Mouse (Mus musculus) heart, postnatal 36 days (tissue): ENCODE measurements around the gene Pdzd2. TPM values are rescaled to one million over a fixed set of nuclear protein-coding genes. Genes with fewer than 3 reads are reported as not detected.

Experiments
- DNase-seq, 2 experiments: peaks; one replicate each; pipeline ENCODE4 v3.0.0; 2021 to 2022
- intact Hi-C: fragments of 180-260 bp; cut with DNase I; formaldehyde crosslinking; loops from one replicate; pipeline ENCODE4 v1.15.1; 2025
- total RNA-seq, 2 experiments: library from RNA; stranded (reverse); gene quantifications; 2 replicates each; pipeline ENCODE4 v1.2.3; 2021

Pdzd2 gene
- total RNA-seq, 2 experiments from 2014 or later = 86.3 to 104 TPM

- peak; percentile 18 to 25 for DNase-seq
Observed at GRCm38 (mm10) chr15:12548696-12549095, 191.0 kb downstream of the Pdzd2 start.

DNA sequence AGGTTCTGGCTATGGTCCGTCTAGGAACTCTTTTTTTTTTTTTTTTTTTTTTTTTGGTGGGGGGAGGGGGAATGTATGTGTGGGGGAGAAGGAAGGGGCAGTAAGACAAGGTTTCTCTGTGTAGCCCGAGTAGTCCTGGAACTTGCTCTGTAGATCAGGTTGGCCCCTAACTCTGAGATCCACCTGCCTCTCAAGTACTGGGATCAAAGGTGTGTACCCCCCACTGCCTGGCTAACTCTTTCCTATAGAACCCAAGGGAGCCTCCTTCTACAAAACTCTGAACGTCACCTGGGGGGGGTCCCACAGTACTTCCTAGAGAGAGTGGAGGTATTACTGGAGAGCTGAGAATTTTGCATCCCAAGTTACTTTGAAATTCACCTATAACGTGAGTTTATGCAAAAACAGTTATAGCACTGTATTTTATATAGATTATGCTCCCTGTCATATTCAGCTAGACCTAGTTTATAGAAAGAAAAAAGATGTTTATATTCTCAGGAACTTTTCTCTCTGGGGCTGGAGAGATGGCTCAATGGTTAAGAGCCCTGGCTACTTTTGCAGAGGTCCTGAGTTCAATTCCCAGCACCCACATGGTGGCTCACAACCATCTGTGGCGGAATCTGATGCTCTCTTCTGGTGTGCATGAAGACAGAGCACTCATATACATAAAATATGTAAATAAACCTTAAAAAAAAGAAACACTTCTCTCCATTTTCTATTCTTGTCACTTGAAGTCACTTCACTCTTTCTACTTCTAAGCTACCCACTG is 191.9 kb downstream of the Pdzd2 start:
- intact Hi-C loops = loop anchor here (5.0 kb wide), 2 partner anchors 46 to 131 kb away; no protein-coding TSS in a partner anchor
- no peak for DNase-seq

More at GRCm38 (mm10) chr15:12548696-12549095, 191.0 kb downstream of the Pdzd2 start:
- intact Hi-C loops = loop anchor here (5.0 kb wide), 2 partner anchors 46 to 131 kb away; no protein-coding TSS in a partner anchor

- intact Hi-C loops = loop anchor here (5.0 kb wide), 2 partner anchors 44 to 129 kb away; no protein-coding TSS in a partner anchor
Observed at GRCm38 (mm10) chr15:12546781-12547180, 192.9 kb downstream of the Pdzd2 start.

GRCm38 (mm10) chr15:12545671-12546070 is 194.1 kb downstream of the Pdzd2 start:
- DNase-seq = peak; percentile 45 to 47
- intact Hi-C loops = loop anchor here (5.0 kb wide), 2 partner anchors 43 to 128 kb away; no protein-coding TSS in a partner anchor

More at GRCm38 (mm10) chr15:12546781-12547180, 192.9 kb downstream of the Pdzd2 start:
- DNase-seq = no peak

GRCm38 (mm10) chr15:12545220-12545619 is 194.5 kb downstream of the Pdzd2 start:
- DNase-seq = no peak
- intact Hi-C loops = loop anchor here (5.0 kb wide), 2 partner anchors 43 to 128 kb away; no protein-coding TSS in a partner anchor

DNA sequence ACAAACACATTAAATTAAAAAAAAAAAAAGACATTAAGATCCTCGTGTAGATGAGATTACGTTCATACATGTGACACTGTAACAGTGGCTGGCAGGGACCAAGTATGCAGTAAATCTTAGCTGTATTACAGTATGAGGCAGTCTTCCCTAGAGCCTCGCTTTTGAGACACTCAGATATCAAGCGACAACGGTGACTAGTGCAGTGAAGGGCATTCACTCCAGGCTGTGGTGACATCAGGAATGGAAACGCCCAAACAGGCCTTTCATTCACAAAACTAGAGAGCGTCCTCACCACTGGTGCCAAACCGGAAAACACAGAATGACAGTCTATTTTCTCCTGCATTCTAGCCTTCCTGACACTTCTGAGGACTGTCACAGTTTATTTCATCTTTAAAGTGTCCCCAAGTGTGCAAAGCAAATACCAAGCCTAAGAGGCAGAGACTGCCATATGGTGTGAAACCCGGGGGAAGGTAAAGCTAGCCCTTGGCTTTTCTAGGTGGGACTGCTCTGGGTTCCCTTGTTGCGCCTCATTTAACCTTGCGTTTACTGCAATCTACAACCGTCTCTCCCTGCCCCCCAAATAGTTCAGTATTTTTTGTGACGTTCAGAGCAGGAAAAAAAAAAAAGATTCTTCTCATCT is 195.9 kb downstream of the Pdzd2 start:
- DNase-seq = no peak
- intact Hi-C loops = no loop called here

GRCm38 (mm10) chr15:12542316-12542715 is 197.4 kb downstream of the Pdzd2 start:
- DNase-seq = no peak
- intact Hi-C loops = no loop called here

DNA sequence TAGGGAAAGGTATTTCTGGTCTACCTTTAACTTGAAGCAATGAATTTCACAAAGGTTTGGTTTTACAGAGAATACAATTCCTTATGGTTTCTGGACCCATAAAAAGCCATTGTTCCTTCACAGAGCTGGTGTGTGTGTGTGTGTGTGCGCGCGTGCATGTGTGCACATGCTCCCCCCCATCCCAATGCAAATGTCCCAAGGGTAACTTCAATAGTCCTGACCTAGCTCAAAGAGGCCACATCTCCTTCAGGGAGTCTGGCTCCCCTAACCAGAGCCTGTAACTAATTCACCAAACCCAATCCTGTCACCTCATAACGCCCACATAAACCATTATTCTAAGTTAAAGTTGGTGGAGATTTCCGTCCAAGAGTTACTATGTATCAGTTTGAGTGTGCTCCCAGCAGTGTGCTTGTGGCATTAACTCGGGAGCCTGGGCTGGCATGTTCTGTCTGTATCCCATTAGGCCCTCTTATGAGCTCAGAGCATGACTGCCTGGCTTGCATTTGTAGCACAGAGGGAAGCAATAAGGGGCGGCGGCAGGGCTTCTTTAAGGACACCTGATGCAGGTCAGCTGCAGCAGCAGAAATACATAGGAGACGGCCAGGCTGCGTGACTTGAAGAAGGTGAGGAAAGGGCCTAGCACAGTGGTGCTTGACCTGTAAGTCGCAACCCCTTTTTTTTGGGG is 200.0 kb downstream of the Pdzd2 start:
- intact Hi-C loops = no loop called here
- no peak for DNase-seq

DNA sequence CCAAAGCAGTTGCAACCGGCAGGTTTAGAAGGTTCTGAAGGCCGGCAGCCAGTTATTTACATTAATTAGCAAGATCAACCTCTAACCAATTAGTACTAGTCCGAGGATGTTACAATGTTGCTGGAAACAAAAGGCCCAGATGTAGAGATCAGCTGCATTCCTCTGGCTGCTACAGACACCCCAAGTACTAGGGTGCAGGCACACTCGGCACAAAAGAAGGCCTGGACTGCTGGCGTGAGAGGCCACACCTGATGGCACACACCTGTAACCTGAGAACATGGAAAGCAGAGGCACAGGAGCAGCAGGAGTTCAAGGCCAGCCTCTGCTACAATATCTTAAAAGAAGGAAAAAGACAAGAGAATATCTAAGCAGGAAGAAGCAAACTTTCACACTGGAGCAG is 206.5 kb downstream of the Pdzd2 start:
- intact Hi-C loops = no loop called here

DNA sequence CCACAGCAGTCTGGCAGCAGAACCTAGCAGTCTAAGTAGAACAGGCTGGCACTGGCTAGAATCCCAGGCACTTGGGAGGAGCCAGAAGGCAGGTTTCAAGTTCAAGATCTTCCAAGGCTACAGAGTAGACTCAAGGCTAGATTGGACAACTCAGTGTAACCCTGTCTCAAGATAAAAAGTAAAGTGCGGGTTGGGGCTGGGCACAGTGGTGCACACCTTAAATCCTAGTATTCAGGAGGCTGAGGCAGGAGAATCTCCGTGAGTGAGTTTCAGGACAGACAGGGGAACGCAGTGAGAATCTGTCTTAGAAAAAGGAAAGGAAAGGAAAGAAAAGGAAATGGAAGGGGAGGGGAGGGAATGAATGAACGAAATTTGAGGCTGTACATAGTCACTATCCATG is 207.2 kb downstream of the Pdzd2 start:
- intact Hi-C loops = no loop called here
- no peak for DNase-seq

More for the DNA sequence above, 206.5 kb downstream of the Pdzd2 start:
- DNase-seq = no peak

DNA sequence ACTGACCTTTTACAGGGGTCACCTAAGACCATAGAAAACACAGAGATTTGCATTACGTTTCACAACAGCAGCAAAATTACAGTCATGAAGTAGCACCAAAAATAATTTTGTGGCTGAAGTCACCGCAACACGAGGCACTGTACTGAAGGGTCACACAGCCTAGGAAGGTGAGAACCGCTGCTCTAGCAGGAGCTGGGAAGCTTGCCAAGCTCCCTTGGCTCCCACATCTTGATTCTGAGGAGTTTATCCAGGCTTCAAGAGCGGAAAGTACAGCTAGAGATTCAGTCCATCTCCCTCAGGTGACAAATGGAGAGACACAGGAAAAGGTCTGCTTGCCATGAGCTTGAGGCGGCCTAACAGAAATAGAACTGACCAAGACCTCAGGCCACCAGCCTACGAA is 216.9 kb downstream of the Pdzd2 start:
- peak in 1 of 2 experiments; percentile 30 for DNase-seq
- intact Hi-C loops = no loop called here

DNA sequence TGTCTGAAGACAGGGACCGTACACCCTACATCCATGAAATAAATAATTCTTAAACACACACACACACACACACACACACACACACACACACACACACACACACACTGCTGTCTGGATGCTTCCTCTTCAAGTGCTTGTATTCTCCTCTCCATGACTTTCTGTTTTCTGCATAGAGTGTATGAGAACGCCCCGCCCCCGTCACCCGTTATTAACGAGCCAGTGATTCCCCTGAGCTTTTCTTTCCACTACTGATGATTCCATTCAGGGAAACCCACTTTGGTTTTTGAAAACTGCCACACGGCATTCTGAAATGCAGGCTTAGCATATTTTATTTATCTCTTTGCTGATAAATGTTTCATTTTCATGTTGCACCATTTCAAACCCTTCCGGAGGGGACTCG is 219.4 kb downstream of the Pdzd2 start:
- intact Hi-C loops = no loop called here
- no peak for DNase-seq

GRCm38 (mm10) chr15:12518370-12518973 is 221.3 kb downstream of the Pdzd2 start:
- intact Hi-C loops = no loop called here
- no peak for DNase-seq

DNA sequence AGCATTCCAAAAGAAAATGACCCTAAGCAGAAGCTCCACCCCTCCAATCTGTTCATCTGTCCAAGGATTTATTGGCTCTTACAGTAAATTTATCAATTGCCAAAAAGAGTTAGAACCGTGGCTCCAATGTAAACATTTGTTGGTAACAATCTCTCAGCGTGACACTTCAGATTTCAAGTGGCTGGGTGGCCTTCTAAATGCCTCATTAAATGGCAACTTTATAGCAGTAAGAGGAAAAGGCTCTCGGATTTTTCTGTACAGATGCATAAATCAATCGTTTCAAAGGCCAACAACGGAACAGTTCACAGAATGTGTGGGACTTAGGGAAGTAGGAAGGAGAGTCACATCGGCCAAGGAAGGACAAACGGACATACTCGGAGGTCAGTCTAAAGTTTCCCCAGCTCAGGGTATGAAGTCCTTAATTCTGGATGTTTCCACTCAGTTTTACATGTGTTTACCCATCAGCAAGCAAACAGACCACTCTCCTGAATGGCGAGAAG is 222.4 kb downstream of the Pdzd2 start:
- intact Hi-C loops = no loop called here
- no peak for DNase-seq

DNA sequence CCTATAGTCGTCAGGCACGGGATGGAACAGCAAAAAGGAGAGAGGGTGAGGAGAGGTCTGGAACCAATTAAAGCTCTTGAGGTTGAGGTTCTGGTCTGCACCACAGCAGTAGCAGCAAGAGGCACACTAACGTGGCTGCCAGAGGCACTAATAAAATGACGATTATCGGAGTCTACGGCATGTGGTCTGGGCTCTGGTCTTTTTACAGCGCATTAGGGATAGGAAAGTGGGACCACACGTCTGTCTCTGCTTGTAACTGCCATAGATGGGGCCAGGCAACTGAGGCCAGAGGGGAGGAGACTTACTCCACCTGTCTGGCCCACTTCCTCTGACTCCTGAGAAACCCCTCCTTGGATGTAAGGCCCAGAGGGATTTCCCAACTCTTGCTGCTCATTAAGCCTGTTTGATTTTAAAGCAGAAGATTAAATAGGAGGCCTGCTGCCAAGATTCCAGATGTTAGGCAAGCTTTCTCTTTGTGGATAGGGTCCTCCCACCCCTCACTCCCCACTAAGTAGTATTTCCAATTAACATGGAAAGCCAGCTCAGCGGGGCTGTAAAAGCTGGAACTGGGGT is 224.4 kb downstream of the Pdzd2 start:
- DNase-seq = no peak
- intact Hi-C loops = no loop called here

DNA sequence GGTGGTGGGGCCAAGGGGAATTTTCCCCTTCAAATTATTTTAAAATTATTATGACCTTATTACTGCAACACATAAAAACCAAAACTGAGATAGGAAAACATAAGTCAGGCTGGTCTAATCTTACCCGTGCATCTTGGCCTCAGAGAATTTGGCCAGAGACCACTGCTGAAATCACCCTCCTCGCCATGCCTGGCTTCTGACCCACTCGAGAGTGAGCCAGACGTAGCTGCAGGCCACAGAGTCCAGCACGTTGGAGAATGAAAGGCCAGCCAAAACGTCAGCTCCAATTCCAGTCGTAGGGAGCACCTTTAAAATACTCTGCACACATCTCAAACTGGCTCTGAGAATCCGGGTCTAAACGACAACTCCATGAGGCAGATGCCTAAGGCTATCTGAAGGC is 226.2 kb downstream of the Pdzd2 start:
- no peak for DNase-seq
- intact Hi-C loops = no loop called here

DNA sequence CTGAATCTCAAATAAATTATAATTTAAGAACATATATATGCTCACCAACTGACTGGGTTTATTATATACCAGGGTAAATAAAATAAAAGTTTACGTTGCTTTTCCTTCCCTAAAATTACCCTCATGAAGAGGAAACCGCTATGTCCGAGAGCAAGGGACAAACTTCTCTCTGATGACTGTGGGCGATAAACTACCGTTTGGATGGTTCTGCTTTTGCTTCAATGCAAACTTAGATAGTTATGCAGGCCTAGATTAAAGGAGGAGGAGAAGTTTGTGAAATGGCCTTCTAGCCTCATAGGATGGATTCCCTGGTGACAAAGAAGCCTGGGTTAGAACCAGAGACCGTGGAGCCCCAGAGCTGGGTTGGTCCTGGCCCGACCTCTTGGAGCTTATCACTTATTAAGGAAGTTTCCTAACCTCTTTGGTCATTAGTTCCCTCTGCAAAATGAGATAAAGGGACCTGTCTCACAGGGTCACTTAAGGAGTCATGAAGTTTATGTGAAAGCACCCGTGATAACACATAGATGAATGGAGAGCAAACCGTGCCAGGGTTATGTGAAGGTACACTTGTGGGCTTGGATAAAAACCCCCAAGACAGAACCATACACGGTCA is 230.9 kb downstream of the Pdzd2 start:
- intact Hi-C loops = no loop called here
- no peak for DNase-seq

- intact Hi-C loops = no loop called here
- DNase-seq = no peak
Observed at GRCm38 (mm10) chr15:12507523-12507922, 232.2 kb downstream of the Pdzd2 start.

DNA sequence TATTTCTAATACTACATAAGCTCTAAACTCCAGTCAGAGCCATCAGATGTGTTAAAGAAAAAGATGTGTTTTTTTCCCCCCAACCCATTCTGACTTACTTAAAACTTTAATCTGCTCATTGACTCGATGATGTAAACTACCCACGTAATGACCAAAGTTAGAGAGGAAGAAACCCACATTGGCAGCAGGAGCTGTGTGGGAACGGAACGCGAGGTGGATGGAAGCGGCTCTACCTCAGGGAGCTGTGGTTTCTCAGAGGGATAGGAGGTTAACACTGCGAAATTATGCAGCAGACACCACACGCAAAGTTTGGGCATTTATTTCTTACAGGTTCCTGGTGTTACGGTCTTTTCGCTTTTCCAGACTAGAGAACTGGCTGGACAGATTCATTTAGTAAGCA is 233.2 kb downstream of the Pdzd2 start:
- intact Hi-C loops = no loop called here
- no peak for DNase-seq

DNA sequence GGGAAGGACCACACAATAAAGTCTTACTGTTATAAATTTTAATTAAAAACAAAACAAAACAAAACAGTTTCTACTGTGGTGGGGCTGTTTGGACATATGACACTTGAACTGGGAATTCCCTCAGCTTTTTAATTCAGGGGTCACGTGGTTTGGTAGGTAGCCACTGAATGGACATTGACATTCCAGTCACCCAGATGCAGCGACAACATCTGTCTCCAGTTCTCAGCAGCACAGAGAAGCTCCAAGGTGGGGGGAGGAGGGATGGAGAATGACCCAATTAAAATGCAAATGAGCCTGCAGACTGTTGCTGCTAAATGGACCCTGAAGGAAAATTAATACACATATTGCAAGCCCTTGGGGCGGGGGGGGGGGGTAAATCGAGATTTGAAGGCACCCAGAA is 233.6 kb downstream of the Pdzd2 start:
- intact Hi-C loops = no loop called here

More for the DNA sequence above, 233.6 kb downstream of the Pdzd2 start:
- no peak for DNase-seq
